Mouse (Mus musculus): ENCODE data around the gene Trim34a.
"Not testable (repeated sequence)": the region's sequence is repeated elsewhere in the genome, so short reads cannot be mapped to it uniquely, and the experiment has no call there.

Gene Trim34a

GRCm38 (mm10) chr7:104244287-104245181 is at the start of gene Trim34a:
Trim34a (plus strand) TSS chr7:104244457.
- DNase-seq (ENCODE audit: low read depth, low spot score) = peak; percentile 64

GRCm38 (mm10) chr7:104195885-104196284 is 48.4 kb upstream of the Trim34a start, which contains the start of gene Olfr649:
Olfr649 (minus strand) TSS chr7:104195985.
- DNase-seq (ENCODE audit: low read depth, low spot score) = no peak

- peak; percentile 73 for DNase-seq (ENCODE audit: low read depth, low spot score)
Measured at GRCm38 (mm10) chr7:104199822-104200221, 44.4 kb upstream of the Trim34a start.

GRCm38 (mm10) chr7:104206197-104206596 is 38.1 kb upstream of the Trim34a start:
- no peak for DNase-seq (ENCODE audit: low read depth, low spot score)

GRCm38 (mm10) chr7:104216011-104216535 is 28.2 kb upstream of the Trim34a start:
- no peak for DNase-seq (ENCODE audit: low read depth, low spot score)

- DNase-seq (ENCODE audit: low read depth, low spot score) = no peak
Measured at GRCm38 (mm10) chr7:104217881-104218280, 26.4 kb upstream of the Trim34a start.

GRCm38 (mm10) chr7:104218701-104219569 is 25.3 kb upstream of the Trim34a start, which contains the start of gene Trim6:
Trim6 (plus strand) TSS chr7:104218793.
- DNase-seq (ENCODE audit: low read depth, low spot score) = peak; percentile 56

GRCm38 (mm10) chr7:104231203-104231602 is 13.1 kb upstream of the Trim34a start:
- DNase-seq (ENCODE audit: low read depth, low spot score) = peak; percentile 47

- DNase-seq (ENCODE audit: low read depth, low spot score) = no peak
Measured at GRCm38 (mm10) chr7:104240857-104241256, 3.4 kb upstream of the Trim34a start.

GRCm38 (mm10) chr7:104243616-104244015 is 641 bp upstream of the Trim34a start:
- no peak for DNase-seq (ENCODE audit: low read depth, low spot score)

- not testable (repeated sequence) for DNase-seq (ENCODE audit: low read depth, low spot score)
Measured at GRCm38 (mm10) chr7:104260380-104260779, 16.1 kb downstream of the Trim34a start.

- not testable (repeated sequence) for DNase-seq (ENCODE audit: low read depth, low spot score)
Measured at GRCm38 (mm10) chr7:104265335-104265734, 21.1 kb downstream of the Trim34a start.

GRCm38 (mm10) chr7:104279361-104279760 is 35.1 kb downstream of the Trim34a start:
- DNase-seq (ENCODE audit: low read depth, low spot score) = not testable (repeated sequence)

GRCm38 (mm10) chr7:104287576-104288443 is 43.6 kb downstream of the Trim34a start, which contains the start of gene Trim5:
Trim5 (minus strand) TSS chr7:104288094.
- DNase-seq (ENCODE audit: low read depth, low spot score) = not testable (repeated sequence)

GRCm38 (mm10) chr7:104290641-104291040 is 46.4 kb downstream of the Trim34a start:
- no peak for DNase-seq (ENCODE audit: low read depth, low spot score)

- no peak for DNase-seq (ENCODE audit: low read depth, low spot score)
Measured at GRCm38 (mm10) chr7:104291638-104292400, 47.6 kb downstream of the Trim34a start.

All from mesoderm, embryonic 11.5 days (tissue).